Mouse (Mus musculus): ENCODE data around the gene Hist1h1d.

Hist1h1d gene

DNA sequence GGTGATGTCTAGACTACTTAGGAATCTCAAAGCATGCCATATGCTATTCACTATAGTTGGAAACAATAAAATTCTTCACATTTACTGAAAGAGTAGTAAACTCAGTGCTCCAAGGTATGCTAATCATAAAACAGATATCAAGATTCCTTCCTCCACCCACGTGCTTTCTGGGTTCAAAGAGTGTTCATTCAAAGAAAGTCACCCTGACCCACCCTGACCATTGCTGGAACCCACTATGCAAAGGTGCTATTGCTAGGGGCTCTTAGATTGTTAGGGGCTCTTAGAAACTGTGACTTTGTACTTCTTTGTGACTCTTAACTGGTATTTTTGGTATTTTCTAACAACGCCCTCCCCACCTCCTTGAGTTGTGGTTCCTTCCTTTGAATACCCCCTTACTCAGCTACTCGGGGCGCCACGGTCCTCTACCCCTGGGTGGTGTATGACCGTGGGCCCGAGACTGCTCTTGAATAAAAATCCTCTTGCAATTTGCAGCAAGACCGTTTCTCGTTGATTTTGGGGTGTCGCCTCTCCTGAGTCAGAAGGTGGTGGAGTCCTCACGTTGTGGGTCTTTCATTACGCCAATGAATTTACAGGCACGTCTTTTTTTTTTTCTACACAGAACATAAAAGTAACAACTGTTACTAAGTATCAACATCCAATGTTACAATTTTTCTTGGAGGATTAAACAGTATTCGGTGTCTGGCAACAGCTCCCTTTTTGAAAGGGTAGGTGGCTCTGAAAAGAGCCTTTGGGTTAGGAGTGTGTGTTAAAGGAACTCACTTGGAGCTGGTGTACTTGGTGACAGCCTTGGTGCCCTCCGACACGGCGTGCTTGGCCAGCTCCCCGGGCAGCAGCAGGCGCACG lies 20.2 kb downstream of the Hist1h1d start:
- WGBS, result 10% methylated on average over 20 of the region's 20 CpGs

- WGBS, result under 1% methylated on average over 37 of the region's 42 CpGs
Measured at GRCm38 (mm10) chr13:23573898-23574524, 20.9 kb downstream of the Hist1h1d start, which contains the start of the genes Hist1h2bf and Hist1h2ad. Gene Hist1h2bf (minus strand): TSS chr13:23574196. Gene Hist1h2ad (plus strand): TSS chr13:23574381.

DNA sequence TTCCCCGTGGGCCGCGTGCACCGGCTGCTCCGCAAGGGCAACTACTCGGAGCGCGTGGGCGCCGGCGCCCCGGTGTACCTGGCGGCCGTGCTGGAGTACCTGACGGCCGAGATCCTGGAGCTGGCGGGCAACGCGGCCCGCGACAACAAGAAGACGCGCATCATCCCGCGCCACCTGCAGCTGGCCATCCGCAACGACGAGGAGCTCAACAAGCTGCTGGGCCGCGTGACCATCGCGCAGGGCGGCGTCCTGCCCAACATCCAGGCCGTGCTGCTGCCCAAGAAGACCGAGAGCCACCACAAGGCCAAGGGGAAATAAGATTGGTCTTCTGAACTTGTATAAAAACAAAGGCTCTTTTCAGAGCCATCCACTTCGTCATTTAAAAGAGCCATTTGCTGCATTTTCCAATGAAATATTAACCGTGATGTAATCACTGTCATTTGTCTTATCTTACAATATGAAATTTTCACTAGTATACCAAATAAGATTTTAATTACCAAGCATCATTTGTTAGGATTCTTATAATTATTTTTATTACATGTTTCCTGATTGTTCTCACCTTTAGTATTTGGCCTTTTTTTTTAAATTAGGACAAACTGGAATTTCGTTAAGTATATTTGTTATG lies 21.6 kb downstream of the Hist1h1d start:
- WGBS, result 2% methylated on average over 12 of the region's 39 CpGs

DNA sequence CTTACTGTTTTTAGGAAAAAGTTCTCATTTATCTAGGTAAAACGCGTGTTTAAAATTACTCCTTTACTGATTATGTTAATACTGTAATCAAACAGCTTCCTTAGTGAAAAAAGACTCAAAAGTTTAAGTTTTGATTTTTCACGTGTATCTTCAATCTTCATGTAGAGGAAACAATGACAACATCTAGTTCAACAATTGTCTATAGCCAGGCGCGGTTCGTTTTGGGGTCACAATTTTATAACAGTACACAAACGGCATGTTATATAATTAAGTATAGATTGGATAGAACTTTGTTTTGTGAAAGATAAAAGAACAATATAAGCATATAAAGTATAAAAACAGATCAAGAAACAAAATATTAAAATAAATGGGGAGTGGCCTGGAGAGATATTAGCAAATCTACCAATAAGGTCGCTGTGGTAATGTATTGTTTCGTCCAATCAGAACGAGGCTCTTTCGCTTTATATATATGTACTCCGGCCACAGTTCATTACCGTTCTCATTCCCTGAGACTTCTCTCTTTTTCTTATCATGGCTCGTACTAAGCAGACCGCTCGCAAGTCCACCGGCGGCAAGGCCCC lies 22.3 kb downstream of the Hist1h1d start, which contains the start of gene Hist1h3d:
Hist1h3d (plus strand) TSS at position 493 of the 581 bp plus-strand sequence.
- WGBS, result 2% methylated on average over 18 of the region's 18 CpGs

DNA sequence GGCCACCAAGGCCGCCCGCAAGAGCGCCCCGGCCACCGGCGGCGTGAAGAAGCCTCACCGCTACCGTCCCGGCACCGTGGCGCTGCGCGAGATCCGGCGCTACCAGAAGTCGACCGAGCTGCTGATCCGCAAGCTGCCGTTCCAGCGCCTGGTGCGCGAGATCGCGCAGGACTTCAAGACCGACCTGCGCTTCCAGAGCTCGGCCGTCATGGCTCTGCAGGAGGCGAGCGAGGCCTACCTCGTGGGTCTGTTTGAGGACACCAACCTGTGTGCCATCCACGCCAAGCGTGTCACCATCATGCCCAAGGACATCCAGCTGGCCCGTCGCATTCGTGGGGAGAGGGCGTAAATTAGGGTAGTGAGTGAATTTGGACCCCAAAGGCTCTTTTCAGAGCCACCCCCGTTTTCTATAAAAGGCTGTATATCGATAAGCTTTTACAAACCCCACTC lies 22.8 kb downstream of the Hist1h1d start:
- WGBS, result 3% methylated on average over 17 of the region's 40 CpGs

DNA sequence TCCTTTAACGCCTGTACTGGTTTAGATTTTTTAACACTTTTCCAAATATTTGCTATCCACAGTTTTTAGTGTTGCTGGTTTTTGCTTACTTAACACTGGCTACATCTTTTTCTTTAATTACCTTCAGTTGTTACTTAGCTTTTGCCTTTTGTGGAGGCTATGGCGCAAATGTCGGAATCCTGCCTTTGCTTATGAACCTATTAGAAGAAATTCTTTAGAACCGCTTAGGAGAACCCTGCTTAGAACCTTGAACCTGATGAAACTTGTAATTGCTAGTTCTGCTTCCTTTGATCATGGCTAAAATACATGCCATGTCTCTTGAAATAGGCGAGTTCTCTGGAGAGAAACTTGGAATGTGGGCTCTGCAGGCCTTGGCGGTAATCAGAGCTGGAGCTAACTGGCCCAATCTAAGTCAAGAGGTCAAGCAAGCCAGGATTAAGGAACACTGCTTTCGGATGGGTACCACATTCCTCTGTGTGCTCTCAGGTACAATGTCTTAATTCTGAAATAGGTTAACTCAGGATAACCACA lies 23.4 kb downstream of the Hist1h1d start:
- WGBS, result 56% methylated on average over 7 of the region's 7 CpGs

GRCm38 (mm10) chr13:23576906-23577639 lies 24.0 kb downstream of the Hist1h1d start:
- WGBS, result 66% methylated on average over 6 of the region's 6 CpGs

- WGBS, result 95% methylated on average over 1 of the region's 1 CpGs
Measured at GRCm38 (mm10) chr13:23577835-23578234, 24.8 kb downstream of the Hist1h1d start.

DNA sequence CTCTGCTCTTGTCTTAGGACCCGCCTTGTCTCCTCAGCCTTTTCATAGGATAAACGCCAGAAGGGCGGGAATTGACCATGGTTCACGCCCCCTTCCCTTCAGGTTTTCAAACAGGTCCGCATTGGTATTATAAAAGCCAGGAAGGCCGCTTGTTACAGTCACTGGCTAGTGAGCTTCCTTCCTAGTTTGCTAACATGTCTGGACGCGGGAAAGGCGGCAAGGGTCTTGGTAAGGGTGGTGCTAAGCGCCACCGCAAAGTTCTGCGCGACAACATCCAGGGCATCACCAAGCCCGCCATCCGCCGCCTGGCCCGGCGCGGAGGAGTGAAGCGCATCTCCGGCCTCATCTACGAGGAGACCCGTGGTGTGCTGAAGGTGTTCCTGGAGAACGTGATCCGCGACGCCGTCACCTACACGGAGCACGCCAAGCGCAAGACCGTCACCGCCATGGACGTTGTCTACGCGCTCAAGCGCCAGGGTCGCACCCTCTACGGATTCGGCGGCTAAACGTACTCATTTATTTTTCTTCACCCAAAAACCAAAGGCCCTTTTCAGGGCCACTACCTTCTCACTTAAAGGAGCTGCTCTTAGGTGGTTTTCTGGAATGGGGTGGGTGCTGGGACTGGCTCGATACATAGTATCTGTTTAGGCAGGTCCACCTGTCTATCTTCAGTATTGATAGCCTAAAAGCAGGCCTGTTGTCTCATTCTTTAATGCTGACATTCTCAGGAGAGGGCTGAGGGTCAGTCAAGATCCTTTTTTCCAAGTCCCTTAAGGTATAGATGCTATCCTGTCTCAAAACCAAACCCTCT lies 28.6 kb downstream of the Hist1h1d start, which contains the start of gene Hist1h4d:
Hist1h4d (plus strand) TSS at position 191 of the 811 bp plus-strand sequence.
- under 1% methylated on average over 43 of the region's 43 CpGs for WGBS

GRCm38 (mm10) chr13:23582219-23583056 lies 29.4 kb downstream of the Hist1h1d start:
- WGBS, result 18% methylated on average over 6 of the region's 6 CpGs

DNA sequence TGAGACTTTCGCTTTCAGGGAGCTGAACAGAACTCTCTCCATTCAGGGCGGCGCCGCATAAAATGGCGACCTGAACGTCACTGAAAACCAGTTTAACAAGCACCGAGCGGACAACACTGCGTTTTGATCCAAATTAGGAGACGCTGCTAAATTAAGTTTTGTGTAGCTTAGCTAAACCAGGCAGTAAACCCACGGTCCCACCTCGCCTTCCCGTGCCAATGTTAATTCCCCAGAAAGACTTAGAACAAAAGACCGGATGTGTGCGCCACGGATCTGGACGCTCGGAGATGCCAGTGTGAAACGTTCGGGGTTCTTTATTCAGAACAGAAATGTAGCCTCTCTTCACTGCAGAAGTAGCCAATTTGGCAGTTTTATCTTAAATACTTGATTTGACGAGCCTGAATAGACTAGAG lies 32.0 kb downstream of the Hist1h1d start:
- under 1% methylated on average over 21 of the region's 21 CpGs for WGBS

DNA sequence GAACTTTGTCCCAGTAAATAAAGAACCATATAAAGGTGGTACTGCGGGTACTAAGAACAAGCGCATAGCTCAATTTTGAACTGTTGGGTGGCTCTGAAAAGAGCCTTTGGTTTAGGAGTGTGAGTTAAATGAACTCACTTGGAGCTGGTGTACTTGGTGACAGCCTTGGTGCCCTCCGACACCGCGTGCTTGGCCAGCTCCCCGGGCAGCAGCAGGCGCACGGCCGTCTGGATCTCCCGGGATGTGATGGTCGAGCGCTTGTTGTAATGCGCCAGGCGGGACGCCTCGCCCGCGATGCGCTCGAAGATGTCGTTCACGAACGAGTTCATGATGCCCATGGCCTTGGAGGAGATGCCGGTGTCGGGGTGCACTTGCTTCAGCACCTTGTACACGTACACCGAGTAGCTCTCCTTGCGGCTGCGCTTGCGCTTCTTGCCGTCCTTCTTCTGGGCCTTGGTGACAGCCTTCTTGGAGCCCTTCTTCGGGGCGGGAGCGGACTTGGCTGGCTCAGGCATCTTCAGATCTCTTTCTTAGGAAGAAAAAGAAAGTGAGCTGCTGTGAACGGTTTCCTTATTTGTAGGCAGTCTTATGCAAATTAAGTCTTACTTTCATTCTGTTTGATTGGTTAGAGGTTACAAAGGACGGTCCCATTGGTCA lies 32.5 kb downstream of the Hist1h1d start:
- under 1% methylated on average over 30 of the region's 36 CpGs for WGBS

- 1% methylated on average over 22 of the region's 22 CpGs for WGBS
Measured at GRCm38 (mm10) chr13:23586099-23586939, 33.3 kb downstream of the Hist1h1d start.

GRCm38 (mm10) chr13:23586940-23587225 lies 33.8 kb downstream of the Hist1h1d start:
- 4% methylated on average over 1 of the region's 1 CpGs for WGBS

DNA sequence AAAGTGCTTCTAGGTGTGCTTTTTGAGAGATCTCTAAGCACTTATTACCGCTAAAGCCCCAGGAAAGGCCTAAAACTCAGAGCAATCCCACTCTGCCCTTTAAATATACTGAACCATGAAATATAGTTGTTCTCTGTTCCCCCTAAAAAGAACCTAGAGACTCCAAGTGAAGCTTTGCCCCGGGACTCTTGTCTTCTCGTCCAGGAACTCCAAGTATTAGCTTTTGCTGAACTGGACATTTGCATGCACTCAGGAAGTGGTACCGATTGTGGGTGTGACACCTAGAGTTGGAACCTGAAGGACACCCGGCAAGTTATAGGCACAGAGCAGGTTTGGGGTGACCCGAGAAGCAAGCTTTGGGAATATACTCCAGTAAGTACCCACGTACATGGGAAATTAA lies 38.1 kb downstream of the Hist1h1d start:
- 93% methylated on average over 7 of the region's 7 CpGs for WGBS

GRCm38 (mm10) chr13:23591886-23592285 lies 38.8 kb downstream of the Hist1h1d start:
- WGBS, result 97% methylated on average over 7 of the region's 7 CpGs

DNA sequence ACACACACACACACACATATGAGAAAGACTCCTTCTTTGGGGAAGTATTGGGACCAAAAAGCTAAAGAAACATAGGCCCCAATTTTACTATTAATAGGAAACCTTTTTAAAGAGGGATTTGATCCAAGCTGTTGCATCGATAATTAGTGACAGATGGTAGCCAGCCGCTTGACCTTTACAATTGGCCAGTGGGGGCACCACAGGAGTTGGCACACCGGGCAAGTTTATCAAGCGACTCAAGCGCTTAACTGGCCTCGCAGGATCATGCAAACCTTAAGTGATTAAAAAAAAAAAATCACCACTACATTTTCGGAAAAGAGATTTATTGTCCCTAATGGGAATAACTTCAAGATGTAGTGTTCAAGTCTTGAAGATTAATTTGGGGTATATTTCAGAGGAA lies 39.6 kb downstream of the Hist1h1d start:
- 82% methylated on average over 7 of the region's 7 CpGs for WGBS
